Mouse (Mus musculus) duodenum, adult 2 months (tissue): ENCODE results near the gene Nop58. TPM values are rescaled to one million over a fixed set of nuclear protein-coding genes. Genes with fewer than 3 reads are reported as not detected.

Experiments used
- polyA plus RNA-seq: library from polyadenylated mRNA; depleted of rRNA; stranded (reverse); fragments of >200 nt; gene quantifications from 2 replicates; pipeline ENCODE4 v1.2.3, GENCODE M21; 2012; ENCODE audit warnings: low replicate concordance; rRNA removed

Nop58 gene
- 3.5 and 11.7 TPM in 2 replicates for polyA plus RNA-seq

DNA sequence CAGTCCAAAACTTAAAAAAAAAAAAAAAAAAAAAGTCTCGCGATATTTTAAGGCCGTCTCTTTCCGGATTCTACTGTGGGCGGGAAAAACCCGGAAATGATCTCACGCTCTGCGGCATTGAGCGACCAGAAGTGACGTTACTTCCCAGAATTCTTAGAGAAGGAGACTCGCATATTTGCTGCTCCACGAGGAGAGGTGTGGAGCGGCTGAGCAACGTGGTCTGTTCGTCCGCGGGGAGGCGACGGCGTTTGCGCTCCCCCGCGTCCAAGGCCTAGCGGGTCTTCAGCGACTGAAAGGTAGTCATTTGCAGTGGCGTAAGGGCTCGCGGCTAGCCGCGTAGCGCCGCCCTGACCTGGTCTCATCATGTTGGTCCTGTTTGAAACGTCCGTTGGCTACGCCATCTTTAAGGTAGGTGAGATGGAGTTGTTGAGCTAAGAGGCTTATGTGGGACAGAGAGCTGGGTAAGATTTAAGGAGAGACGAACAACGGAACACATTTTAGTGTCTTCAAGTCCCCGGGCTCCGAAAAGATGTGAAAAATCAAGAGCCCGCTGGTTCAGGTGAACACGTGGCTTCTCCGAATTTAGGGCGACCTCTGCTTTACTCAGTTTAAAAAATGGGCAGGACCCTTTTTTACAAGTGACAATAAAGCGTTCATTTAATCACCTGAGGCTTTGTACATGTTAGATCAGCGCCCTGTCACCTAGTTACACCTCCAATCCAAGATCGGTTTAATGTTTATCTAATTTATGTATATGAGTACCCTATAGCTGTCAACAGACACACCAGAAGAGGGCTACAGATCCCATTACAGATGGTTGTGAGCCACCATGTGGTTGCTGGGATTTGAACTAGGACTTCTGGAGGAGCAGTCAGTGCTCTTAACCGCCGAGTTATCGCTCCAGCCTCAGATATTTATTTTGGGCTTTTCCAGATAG lies at the start of gene Nop58:
TSS of gene Nop58 (plus strand) at position 153 of the 937 bp plus-strand sequence.

DNA sequence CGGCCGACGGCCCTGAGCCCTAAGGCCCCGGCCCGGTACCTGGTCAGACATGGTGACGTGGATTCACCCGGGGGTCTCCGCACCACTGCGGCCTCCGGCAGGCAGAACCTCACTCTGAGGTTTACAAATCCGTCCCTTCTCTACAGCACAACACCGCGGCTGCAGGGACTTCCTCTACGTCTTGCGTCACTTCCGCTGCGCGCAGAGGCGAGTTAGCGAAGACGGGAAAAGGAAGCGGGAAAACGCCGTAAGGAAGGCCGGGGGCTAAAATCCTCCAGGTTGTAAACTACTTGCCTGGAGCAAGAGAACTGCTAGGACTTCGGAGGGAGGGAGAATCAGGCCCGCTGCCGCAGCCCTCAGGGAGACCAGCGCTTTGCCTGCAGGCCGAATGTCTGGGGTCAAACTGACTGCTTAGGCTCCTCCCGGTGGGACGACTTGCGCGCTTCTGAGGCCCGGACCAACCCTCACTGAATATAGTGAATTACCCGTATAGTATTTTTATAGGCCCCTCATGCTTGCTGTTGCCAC lies 14.1 kb upstream of the Nop58 start, which contains the start of gene Sumo1:
TSS of gene Sumo1 (minus strand) at position 194 of the 528 bp plus-strand sequence.

DNA sequence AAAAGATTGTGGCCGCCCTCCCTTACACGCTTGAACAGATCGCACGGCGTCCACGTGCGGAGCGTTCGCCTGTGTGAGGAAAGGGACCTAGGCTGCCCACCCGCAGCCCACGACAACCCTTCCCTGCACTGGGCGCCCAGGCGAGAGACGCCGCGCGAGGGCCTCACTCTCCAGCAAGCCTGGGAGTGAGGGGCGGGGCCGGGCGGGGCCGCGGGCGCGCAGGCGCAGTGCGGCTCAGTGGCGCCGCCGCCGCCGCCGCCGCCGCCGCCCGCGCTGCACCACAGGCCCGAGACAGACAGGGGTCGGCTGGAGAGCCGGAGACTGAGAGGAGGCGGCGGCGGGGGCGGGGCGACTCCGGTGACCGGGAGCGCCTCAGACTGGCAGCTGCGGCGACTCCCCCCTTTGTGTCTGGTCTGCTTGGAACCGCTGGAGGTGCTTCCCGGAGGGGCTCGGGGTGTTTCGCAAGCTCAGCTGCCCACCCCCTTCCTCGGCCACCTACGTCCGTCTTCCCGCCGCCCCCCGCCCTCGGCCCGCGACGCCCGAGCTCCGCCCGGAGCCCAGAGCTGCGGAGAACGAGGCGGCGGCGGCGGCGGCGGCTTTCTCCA lies 78.5 kb downstream of the Nop58 start, which contains the start of gene Bmpr2:
TSS of gene Bmpr2 (plus strand) at position 237 of the 605 bp plus-strand sequence.

Other genes starting within 250 kb of the Nop58 start
- 9.2 and 10.9 TPM in 2 replicates for gene Fzd7, start 202.5 kb upstream of the Nop58 start, polyA plus RNA-seq
- gene Gm973, start 168.7 kb upstream of the Nop58 start, polyA plus RNA-seq = 0.13 TPM in 1 of 2 replicates, not detected in the other
- 1.5 and 2.0 TPM in 2 replicates for gene Sumo1, start 14.1 kb upstream of the Nop58 start, polyA plus RNA-seq
- gene Bmpr2, start 78.4 kb downstream of the Nop58 start, polyA plus RNA-seq = 0.56 and 1.2 TPM in 2 replicates
- 7.2 and 8.1 TPM in 2 replicates for gene Fam117b, start 228.0 kb downstream of the Nop58 start, polyA plus RNA-seq